Mouse (Mus musculus) naive thymus-derived CD4-positive, alpha-beta T cell, adult 2 months (primary cell): ENCODE measurements around the gene Magi3.

ENCODE experiments used
- DNase-seq: peaks from one replicate; pipeline ENCODE4 v3.0.0-alpha.2; 2011; ENCODE audit warnings: low read depth

Gene Magi3

DNA sequence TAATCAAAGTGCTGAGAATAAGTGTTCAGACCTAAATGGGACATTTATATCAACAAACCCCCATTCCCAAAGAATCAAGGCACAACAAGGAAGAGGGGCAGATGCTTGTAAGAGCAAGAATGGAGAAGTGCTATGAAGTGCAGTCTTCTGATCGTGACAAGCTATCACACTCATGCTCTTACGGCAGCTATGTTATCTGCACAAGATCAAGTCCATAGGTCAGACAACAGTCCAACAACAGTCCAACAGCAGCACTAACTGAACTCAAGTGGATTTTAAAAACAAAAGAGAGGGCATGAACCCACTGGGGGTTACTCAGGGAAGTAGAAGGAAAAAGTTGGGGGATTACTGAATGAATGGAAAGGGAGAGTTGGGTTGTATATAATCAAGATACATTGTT lies 30.4 kb downstream of the Magi3 start:
- no peak for DNase-seq

DNA sequence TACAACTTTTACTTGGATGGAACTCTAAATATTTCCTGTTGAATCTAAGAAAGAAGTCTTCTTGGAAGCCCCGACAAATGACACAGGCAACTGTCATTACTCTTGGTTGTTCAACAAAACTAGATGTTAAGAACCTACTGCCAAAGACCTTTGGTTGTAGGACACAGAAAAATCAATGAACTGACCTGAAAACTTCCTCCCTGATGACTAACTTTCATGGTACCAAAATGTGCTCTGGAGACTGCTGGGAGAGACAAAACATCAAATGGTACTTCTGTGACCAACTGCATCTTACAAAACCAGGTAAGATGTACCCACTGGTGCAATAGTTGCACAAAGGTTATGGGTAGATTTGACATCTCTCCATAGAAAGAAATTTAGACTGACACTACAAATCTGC lies 30.9 kb downstream of the Magi3 start:
- no peak for DNase-seq

DNA sequence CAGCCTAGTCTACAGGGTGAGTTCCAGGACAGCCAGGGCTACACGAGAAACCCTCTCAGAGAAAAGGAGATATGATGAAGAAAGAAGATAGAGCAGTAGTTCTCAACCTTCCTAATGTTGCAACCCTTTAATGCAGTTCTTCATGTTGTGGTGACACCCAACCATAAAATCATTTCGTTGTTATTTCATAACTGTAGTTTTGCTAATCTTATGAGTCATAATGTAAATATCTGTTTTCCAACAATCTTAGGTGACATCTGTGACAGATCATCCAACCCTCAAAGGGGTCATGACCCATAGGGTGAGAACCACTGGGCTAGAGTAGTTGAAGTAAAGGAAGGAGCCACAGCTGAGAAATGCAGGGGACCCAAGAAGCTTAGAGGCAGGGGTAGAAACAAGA lies 35.9 kb downstream of the Magi3 start:
- DNase-seq: no peak

DNA sequence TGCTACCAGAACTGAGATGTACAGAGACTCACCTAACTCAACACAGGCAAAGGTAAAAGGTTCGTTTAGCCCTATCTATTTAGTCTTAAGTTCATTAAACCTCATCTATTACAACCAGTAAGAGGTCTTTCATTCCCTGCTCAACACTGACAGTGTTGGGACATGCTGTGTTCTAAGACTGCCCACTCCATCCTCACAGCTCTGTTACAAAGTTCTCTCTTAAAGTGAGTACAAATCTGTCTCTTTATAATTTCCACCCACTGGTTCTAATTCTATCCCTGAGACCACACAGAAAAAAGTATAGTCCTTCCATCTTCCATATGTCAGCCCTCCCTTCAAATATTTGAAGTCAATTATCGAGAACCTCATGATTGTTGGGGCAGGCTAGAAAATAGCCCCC lies 36.5 kb downstream of the Magi3 start:
- no peak for DNase-seq

DNA sequence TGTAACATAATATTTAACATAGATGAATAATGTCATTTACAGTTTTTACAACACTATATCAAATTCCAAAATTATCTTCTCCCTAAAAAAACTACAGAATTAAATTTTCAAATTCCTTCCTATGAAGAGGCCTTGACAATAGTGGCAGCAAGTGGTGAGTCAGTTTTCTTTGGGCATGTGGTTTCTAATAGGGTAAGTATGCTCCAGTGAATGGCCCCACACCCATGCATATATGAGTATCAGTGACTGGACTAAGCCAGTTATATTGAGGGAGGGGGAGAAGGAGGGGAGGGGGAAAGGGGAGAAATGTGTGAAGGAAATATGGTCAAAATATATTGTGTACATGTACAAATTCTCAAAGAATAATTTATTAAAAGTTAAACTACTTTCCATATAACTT lies 37.5 kb downstream of the Magi3 start:
- DNase-seq: no peak

DNA sequence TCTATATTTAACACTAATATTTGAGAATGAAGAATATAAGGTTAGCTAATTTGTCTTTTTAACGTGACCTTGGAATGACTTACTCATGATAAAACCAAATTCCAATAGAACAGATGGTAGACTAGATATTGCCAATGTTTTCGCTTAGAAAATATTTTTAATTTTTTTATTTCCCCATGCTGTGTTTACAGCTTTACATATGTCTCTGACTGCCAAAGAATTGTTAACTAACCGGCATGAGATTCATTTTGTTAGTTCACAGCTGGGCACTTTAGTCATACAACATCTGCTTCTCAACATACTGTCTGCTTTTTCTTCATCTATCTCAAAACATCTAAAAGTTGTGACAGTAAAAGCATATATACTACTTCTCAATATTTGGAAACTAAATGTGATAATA lies 58.8 kb downstream of the Magi3 start:
- no peak for DNase-seq

DNA sequence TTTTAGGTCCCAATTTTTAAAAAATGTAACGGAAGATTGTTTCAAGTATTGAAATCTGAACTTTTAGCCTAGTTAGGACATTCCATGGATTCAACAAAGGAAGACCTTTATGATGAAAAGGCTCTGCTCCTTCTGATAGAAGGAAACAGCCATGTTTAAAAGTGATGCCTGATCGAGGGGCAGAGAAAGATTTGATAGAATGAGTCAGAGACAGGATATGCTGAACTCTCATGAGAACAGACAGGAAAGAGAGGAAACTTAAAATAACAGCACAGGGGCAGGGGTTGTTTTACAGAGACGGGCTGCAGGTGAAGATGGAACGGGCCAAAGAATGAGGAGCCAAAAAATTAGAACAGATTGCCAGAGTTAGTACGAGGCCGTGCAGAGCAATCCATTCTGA lies 59.6 kb downstream of the Magi3 start:
- DNase-seq: no peak

DNA sequence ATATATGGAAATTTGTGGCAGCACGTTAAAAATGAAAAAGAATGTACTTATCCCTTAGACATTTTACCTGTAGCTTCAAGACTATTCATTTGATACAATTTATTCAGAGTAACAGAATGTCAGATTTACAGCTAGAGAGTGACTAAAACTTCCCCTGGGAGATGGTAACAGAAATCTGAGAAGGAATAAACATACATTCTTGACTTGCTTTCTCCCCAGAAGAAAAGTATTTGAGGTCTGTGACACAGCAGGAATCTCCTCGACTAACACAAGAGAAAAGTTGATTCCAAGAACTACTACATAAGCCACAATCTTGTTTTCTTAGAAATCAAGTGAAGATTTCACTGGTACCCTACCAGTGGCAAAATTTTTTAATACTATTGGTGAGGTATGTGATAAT lies 70.0 kb downstream of the Magi3 start:
- DNase-seq: no peak

DNA sequence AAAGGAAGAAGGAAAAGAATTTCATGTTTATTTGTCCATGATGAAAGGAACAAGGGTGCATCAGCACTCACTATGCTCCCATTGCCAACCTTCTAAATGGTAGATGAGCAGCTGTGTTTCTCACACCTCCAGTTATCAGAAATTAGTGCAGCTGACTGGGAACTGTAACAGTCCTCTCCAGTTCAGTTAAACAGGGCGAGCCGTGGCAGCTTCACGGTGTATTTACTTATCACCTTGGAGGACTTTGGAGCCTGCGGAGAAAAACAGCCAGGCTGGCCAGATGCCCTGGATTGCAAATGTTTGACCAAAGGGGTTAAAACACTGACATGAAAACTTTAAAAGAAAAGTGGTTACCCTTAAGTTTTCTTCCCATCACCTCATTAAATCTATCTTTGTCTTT lies 77.8 kb downstream of the Magi3 start:
- DNase-seq: no peak

DNA sequence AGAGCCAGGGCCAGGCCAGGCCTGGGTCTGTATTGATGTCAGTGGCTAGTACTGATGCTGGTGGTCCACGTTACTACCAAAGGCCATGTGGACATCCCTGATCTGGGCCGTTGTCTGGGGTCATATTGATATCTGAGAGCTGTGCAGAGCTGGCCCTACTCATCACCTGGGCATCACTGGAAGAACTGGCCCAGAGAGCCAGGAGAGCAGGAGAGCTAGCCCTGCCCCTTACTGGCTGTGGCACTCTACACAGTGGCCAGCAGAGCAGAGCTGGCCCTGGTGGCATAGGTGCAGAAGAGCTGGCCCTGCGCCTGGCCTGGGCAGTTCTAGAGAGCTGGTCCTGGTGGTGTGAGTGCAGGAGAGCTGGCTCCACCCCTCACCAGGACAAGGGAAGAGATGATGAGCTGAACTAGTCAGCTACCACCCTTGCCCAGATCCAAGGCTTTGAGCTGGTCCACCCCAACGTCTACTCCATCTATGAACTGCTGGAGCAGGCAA lies 81.2 kb downstream of the Magi3 start:
- no peak for DNase-seq

DNA sequence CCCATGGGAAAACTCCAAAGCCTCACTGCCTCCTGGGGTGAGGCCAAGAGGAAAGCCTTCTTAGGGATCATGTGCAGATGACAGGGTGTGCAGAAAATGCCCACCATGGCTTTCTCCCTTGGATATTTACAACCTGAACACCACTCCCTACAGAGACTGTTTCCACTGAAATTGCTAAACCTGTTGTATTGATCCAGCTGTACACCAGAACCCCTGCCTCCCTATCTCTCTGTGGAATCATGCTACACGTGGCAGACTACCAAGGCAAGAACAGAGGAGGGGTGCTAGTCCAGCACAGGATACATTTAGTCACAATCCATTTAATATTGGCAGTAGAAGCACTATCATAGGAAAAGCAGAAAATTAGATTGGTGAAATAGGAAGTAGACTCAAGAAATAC lies 94.5 kb downstream of the Magi3 start:
- no peak for DNase-seq

DNA sequence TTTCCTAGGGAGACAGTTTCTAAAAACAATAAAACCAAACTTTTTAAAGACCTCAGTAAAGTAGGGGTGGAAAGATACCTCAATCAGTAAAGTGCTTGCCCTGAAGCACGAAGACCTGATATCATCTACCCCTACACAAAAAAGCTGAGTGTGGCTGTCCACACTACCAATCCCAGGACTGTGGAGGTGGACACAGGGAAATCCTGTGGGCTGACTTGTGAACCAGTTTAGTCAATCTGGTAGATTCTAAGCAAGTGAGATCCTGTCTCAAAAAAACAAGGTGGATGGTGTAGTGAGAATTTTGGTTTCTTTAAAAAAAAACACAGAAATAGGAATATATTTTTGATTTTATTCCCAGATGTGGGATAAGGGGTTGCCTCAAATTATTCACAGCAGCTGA lies 96.3 kb downstream of the Magi3 start:
- no peak for DNase-seq

DNA sequence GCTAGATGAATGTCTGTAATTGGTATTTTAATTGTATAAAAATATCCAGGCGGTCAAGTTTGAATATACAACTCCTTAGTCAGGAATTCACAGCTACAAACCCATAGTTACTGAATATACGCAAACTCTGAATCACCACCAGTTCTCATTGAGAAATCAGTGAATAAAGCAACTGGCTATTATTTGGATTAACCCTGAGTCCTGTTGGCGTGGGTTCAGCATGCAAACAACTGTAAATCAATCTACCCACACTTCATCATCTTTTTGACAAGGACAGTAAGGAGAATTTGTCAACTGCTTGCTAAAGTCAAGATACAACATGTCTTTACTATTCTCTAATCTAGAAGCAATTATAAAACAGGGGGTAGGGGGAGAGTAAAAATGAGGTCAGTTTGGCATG lies 110.7 kb downstream of the Magi3 start:
- DNase-seq: no peak

DNA sequence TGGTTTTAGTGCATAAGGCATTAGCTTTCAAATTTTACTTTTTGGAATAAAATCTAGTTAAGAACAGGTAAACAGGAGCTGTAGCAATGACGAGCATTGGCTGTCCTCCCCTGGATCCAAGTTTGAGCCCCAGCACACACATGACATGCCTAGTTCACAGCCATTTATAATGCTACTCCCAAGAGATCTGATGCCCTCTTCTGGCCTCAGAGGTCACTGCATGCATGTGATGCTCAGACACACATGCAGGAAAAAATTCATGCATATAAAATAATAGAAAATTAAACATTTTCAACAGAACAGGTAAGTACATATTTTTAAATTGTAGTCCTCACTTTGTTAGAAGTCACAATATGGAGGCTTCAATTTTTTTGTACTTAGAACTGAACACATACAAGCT lies 115.2 kb downstream of the Magi3 start:
- DNase-seq: peak; percentile 72

DNA sequence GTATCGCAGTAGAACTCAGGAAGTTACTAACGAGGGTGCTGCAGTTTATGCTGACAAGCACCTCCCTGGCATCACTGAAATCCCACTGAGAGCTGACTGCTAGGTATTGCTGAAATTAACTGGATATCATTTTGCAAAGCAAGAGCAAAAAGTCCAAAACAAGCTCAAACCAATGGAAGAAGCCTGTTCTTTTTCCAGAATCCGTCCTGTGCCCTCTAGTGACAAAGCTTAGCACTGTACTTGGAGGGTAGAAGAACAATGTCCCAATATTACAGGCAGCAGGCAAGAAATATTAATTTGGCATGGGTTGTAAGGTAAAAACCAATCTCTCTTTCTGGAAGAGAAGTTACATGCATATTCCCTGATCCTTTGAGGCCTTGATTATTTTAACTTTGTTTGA lies 118.5 kb downstream of the Magi3 start:
- no peak for DNase-seq

DNA sequence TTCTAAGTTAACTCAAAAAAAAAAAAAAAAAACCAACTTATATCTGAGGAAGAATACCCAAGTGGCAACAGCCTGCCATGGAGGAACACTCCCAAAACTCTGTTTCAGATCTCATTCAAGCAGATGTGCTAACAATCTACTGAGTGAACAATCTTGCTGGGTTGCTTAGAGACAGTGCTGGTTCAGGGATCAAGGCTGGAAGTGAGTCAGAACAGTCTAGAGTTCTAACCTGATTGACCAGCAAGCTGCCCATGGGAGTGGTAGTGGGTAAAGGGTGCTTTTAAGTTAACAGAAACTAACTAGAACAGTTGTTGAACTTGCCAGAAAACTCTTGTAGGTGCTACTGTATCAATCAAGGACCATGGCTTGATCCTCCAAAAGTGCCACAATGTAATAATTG lies 118.9 kb downstream of the Magi3 start:
- no peak for DNase-seq

DNA sequence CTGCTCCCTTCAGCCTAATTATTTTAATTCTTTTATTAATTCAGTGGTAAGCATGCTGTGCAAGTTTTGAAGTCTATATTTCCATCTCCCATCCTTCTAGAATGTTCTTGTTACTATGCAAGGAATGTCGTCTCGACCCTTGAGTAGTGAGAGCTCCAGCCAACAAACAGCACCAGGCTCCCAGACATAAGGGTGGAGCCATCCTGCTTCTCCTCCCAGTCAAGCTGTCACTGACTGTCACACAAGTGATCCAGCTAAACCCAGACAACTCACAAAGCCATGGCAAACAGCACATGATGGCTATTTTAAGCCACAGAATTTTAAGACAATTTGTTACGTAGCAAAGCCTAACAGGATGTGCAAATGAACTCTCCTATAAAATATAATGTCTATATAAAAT lies 124.2 kb downstream of the Magi3 start:
- no peak for DNase-seq

DNA sequence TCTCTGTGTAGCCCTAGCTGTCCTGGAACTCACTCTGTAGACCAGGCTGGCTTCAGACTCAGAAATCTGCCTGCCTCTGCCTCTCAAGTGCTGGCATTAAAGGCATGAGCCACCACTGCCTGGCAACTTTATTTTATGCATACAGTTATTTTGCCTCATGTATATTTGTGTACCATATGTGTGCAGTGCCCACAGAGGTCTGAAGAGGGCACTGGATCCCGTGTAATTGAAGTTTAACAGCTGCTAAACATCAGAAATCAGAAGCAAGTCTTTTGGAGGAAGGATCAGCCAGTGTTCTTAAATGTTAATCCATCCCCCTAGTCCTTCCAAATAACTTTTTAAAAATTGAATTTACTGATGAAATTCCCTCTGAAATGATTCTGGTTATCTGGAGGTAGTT lies 125.5 kb downstream of the Magi3 start:
- DNase-seq: no peak

DNA sequence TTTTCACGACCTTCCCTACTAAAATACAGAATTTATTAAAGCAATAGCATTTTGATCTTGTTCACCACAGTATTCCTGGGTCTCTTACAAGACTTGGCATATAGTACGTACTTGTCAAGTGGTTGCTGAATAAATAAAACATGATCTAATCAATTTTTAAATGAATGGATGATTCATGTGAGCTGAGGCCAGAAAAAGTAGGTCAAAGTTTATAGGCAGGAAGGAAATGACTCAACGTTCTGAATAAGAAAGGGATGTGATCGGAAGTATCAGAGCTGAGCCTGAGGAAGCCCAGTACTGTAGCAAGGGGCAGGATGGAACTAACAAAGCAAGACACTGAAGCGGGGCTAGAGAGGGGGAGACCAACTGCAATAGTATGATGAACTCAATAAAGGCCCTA lies 127.4 kb downstream of the Magi3 start:
- no peak for DNase-seq

DNA sequence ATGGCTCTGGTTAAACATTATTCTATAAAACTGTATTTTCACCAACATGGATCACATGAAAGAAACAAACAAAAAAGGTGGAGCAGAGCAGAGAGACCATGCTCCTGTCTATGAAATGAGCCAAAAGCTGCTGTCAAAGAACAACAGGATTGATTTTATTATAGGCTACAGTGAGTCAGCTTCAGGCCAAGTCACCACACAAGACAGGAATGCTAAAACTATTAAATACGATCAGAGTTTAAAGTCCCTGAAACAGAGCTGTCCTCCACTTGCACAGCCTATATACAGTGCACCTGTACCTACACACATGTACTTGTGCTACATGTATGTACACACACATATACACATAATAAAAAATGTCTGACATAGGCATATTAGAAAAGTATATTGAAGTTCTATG lies 138.1 kb downstream of the Magi3 start:
- no peak for DNase-seq

DNA sequence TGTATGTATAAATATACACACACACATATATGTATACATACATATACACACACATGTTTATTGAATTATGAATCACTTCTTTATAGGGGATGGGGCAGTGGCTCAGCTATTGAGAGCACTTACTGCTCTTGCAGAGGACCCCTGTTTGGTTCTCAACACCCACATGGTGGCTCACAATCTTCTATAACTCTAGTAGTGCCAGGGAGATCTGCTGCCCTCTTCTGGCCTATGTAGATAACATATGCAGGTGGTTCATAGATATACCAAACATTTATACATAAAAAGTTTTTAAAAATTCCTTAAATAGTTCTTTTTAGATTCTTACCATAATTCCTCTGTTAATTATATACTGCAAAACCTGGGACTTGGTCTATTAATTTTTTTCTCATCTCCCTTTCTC lies 141.4 kb downstream of the Magi3 start:
- peak; percentile 12 for DNase-seq

DNA sequence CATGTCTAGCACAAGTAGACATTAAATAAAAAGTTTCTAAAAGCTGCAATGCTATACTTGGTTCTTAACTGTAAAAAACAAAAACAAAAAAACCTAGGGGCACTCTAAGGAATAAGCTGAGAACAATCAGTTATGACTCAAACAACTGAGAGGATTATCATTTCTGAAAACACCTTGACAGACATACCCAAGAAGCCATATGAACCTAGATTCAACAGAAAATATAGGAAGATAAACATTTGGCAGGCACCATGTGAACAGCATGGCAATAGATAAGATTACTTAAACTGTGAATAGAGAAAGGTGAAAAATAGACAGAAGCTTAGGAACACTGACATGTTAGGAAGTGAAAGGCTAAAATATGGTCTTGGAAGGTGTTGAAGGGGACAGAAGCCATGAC lies 150.8 kb downstream of the Magi3 start:
- no peak for DNase-seq

DNA sequence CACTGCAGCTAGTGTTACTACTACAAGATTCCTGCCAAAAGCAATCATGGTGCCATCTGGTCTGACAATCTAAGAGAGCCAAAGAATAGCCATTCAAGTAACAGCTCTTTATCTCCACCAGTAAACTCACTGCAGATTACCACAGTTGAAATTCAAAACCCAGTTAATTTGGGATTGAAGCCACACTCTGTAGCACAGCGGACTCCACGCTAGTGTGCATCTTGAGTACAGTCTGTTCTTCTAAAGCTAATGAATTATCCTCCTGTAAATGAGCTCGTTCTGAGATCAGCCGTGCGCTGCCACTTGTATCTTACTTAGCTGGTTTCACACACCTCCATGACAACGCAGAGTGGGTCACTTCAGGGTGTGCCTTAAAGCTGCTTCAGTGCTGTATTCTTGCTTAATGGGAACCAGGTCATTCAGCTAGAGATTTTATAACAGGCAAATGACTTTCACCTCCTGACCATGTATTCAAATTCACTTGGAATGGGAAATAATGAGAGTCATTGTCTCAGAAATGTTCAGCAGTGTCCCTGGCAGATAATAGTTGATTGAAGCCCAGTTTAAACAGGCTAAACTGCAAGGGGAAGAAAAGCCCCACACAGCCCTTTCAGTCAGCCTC lies 161.1 kb downstream of the Magi3 start:
- no peak for DNase-seq

DNA sequence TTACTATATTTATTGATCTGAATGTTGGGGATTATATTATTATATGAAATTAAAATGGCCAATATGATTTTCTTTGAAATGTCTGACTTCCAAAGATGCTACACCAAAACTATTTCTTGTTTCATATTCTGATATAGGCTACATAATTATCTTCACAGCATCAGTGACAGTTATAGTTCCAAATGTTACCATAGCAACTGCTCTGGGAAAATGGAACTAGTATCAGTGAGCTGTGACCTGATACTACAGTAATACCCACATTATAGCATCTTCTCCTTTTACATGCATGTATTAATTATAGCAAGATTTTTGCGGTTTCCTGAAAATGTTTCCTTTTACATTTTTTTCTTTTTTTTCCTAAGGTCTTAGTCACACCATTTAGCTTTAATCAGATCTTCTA lies 187.4 kb downstream of the Magi3 start:
- no peak for DNase-seq

DNA sequence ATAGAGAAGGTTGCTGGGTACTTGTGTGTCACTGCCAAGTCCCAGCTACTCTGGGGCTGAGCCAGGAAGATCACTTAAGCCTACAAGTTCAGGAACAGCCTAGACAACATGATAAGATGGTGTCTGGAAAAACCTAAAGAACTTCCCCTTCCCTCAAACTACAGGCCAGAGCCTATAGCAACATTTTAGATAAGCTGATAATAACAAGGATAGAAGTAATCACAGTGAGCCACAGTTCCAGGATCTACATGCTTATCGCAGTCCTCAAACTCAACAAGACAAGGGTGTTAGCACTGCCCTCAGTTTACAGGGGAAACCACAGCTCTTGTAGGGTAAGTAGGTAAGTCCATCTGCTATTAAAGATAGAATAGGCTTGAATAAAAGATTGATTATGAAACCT lies 188.1 kb downstream of the Magi3 start:
- DNase-seq: no peak
